Mouse (Mus musculus) spleen, adult 2 months (tissue): ENCODE results near the gene Fam129b.

ENCODE experiments used
- CTCF ChIP-seq: fragments of 200-500 bp; IDR thresholded peaks from 2 replicates; pipeline ENCODE4 v1.5.1; 2011; ENCODE audit warnings: mild to moderate bottlenecking, inconsistent platforms; ENCODE audit not compliant: insufficient read depth, insufficient read length, insufficient replicate concordance; ENCODE audit errors: extremely low read depth
- POLR2A ChIP-seq: fragments of 200-500 bp; IDR thresholded peaks from 2 replicates; pipeline ENCODE4 v1.6.1; 2011; ENCODE audit warnings: low read depth, low read length, inconsistent platforms

- TF ChIP-seq CTCF (no peak), POLR2A (no peak)
These were observed 38.4 kb downstream of the Fam129b start for GRCm38 (mm10) chr2:32914362-32914761.
